Mouse (Mus musculus): ENCODE data around the gene Gas1. TPM values are rescaled to one million over a fixed set of nuclear protein-coding genes. Genes with fewer than 3 reads are reported as not detected.

Gene Gas1
- total RNA-seq, 2 experiments from 2014 or later: 7.2 to 9.5 TPM

DNA sequence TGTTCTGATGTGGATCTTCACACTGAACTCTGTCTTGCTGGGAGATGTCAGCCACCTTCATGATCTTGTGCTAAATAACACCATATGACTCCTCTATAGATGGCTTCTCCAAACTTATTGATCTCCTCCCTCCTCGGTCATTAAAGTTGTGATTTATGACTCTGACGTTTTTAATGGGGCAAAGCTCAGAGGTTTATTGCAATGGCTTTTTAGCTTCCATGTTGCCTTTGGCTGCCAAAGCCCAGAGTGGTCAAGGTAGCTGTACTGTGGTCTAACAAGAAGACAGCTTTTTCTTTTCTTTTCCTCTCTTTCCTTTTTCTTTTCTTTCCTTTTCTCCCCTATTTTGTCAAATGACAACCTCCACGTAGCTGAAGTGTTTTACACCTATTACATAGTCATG is 52.1 kb downstream of the Gas1 start:
- no peak for DNase-seq (ENCODE audit: low spot score in 2 of 2)

DNA sequence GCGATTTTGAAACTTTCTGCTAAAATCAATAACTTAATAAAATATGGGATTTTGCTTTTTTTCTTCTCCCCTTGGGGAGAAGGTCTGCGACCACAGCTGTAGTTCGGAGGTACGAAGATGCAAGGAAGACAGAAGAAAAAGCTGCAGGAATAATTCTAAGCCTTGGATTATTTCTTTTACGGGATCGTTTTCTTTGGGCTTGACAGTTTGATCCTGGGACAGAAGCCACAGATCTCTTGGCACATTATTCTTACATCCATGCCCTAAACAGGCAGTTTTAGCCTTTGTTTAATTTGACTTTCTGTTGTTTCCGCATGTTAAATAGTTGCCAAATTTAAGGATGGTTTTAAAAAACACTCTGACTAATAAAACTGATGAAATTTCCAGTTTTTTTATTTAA is 52.7 kb downstream of the Gas1 start:
- no peak for DNase-seq (ENCODE audit: low spot score in 2 of 2)
